Mouse (Mus musculus) ES-E14 (cell line): ENCODE measurements around the gene Vps53. TPM values are rescaled to one million over a fixed set of nuclear protein-coding genes. Genes with fewer than 3 reads are reported as not detected.

Source experiments
- DNase-seq: peaks from one replicate; pipeline ENCODE4 v3.0.0-alpha.2; 2013; ENCODE audit warnings: low read depth, low spot score
- H3K27ac ChIP-seq: 2 replicates; pipeline ENCODE4 v1.5.1; 2012; ENCODE audit warnings: low read depth, mild to moderate bottlenecking, low read length, moderate library complexity, mixed read lengths; ENCODE audit not compliant: poor library complexity, insufficient read depth, severe bottlenecking
- H3K36me3 ChIP-seq: 2 replicates; pipeline ENCODE4 v1.6.1; 2012; ENCODE audit warnings: mild to moderate bottlenecking, low read length, moderate library complexity, mixed read lengths; ENCODE audit not compliant: control insufficient read depth, poor library complexity, insufficient read depth, severe bottlenecking
- H3K4me1 ChIP-seq, 2 experiments: fragments of 150-350 bp in 1 of 2; sonication (generic) in 1 of 2; 2 replicates each; pipeline ENCODE4 v1.6.1; 2012; ENCODE audit warnings: low read length in 2 of 2, mild to moderate bottlenecking in 1 of 2, mixed read lengths in 1 of 2; ENCODE audit not compliant: control insufficient read depth in 2 of 2, insufficient read depth in 2 of 2, poor library complexity in 1 of 2
- H3K4me3 ChIP-seq, 2 experiments: fragments of 150-350 bp in 1 of 2; sonication (generic) in 1 of 2; 2 replicates each; pipeline ENCODE4 v1.5.1; 2012; ENCODE audit warnings: low read length in 2 of 2, low read depth in 1 of 2, mild to moderate bottlenecking in 1 of 2, mixed read lengths in 1 of 2; ENCODE audit not compliant: insufficient read depth in 1 of 2, poor library complexity in 1 of 2, severe bottlenecking in 1 of 2
- H3K9ac ChIP-seq: 2 replicates; pipeline ENCODE4 v1.6.1; 2012; ENCODE audit warnings: low read depth, mild to moderate bottlenecking, low read length, mixed read lengths; ENCODE audit not compliant: poor library complexity, insufficient read depth, severe bottlenecking
- H3K9me3 ChIP-seq: fragments of 150-350 bp; sonication (generic); 2 replicates; pipeline ENCODE4 v1.6.1; 2012; ENCODE audit warnings: low read depth, mild to moderate bottlenecking, low read length; ENCODE audit not compliant: control insufficient read depth, insufficient read depth
- CHD2 ChIP-seq: IDR thresholded peaks from 2 replicates; pipeline ENCODE4 v1.6.1; 2014; ENCODE audit warnings: mild to moderate bottlenecking, low read depth, low read length, inconsistent platforms
- HCFC1 ChIP-seq: IDR thresholded peaks from 2 replicates; pipeline ENCODE4 v1.6.1; 2012; ENCODE audit warnings: low read length, inconsistent platforms, borderline replicate concordance; ENCODE audit not compliant: insufficient read depth
- MAFK ChIP-seq: IDR thresholded peaks from 2 replicates; pipeline ENCODE4 v1.6.1; 2014; ENCODE audit warnings: mild to moderate bottlenecking, low read depth, low read length, inconsistent platforms; ENCODE audit not compliant: insufficient read depth
- ZC3H11A ChIP-seq: IDR thresholded peaks from 2 replicates; pipeline ENCODE4 v1.6.1; 2012; ENCODE audit warnings: low read depth, mild to moderate bottlenecking, inconsistent platforms, low read length, borderline replicate concordance
- ZNF384 ChIP-seq: IDR thresholded peaks from 2 replicates; pipeline ENCODE4 v1.6.1; 2012; ENCODE audit warnings: low read depth, low read length, inconsistent platforms
- in situ Hi-C, 2 experiments: fragments of 600-800 bp; cut with MboI; formaldehyde crosslinking; loops; one replicate each; pipeline ENCODE4 v1.15.1; 2025; ENCODE audit warnings: low sequenced_read_pairs in 2 of 2, inconsistent platforms in 1 of 2; ENCODE audit not compliant: unreplicated experiment in 2 of 2
- total RNA-seq: library from RNA; depleted of rRNA; stranded (reverse); fragments of 300-350 nt; gene quantifications from 2 replicates; pipeline ENCODE4 v1.2.3, GENCODE M21; 2012

Vps53 gene
- total RNA-seq, 1 experiment = 20.3 TPM

- no peak overlapping the region for H3K27ac ChIP-seq
- TF ChIP-seq ZNF384 = no peak
- no peak for TF ChIP-seq MAFK
- no peak for TF ChIP-seq ZC3H11A
- no peak for TF ChIP-seq HCFC1
- no peak for TF ChIP-seq CHD2
- peaks cover 11% of the 10 kb centered on the region; the same call in 1 of the 2 replicates for H3K9me3 ChIP-seq
- in situ Hi-C loops = no loop called here
- H3K9ac ChIP-seq = no peak overlapping the region
- H3K4me3 ChIP-seq = no peak overlapping the region
- H3K4me1 ChIP-seq = no peaks in the 10 kb centered on the region
- DNase-seq = no peak
- H3K36me3 ChIP-seq = peaks cover 2% of the 10 kb centered on the region; the same call in 1 of the 2 replicates
Measured at GRCm38 (mm10) chr11:76145169-76145568, 34.3 kb downstream of the Vps53 start.

- Histone ChIP-seq H3K36me3 (peaks cover under 1% of the 10 kb centered on the region; the same call in 1 of the 2 replicates), H3K9ac (no peak overlapping the region), H3K4me3 (no peak overlapping the region), H3K9me3 (peaks cover 9% of the 10 kb centered on the region; the same call in 1 of the 2 replicates), H3K4me1 (no peaks in the 10 kb centered on the region), H3K27ac (no peak overlapping the region)
- in situ Hi-C loops = no loop called here
- DNase-seq = no peak
- TF ChIP-seq ZNF384 = no peak
- TF ChIP-seq MAFK = no peak
- no peak for TF ChIP-seq HCFC1
- no peak for TF ChIP-seq ZC3H11A
- no peak for TF ChIP-seq CHD2
Measured at GRCm38 (mm10) chr11:76144386-76144785, 35.1 kb downstream of the Vps53 start.

GRCm38 (mm10) chr11:76137996-76138395 lies 41.5 kb downstream of the Vps53 start:
- H3K27ac ChIP-seq = no peak overlapping the region
- in situ Hi-C loops = no loop called here
- no peak for TF ChIP-seq MAFK
- no peak for TF ChIP-seq ZNF384

GRCm38 (mm10) chr11:76135641-76136437 lies 43.6 kb downstream of the Vps53 start:
- H3K9ac ChIP-seq = no peak overlapping the region
- no peak for DNase-seq
- H3K4me1 ChIP-seq = no peaks in the 10 kb centered on the region
- H3K9me3 ChIP-seq = no peaks in the 10 kb centered on the region
- H3K36me3 ChIP-seq = peaks cover 3% of the 10 kb centered on the region
- TF ChIP-seq ZNF384 = no peak
- TF ChIP-seq MAFK = no peak
- TF ChIP-seq CHD2 = no peak
- TF ChIP-seq HCFC1 = no peak
- no peak for TF ChIP-seq ZC3H11A
- H3K4me3 ChIP-seq = no peak overlapping the region
- in situ Hi-C loops = no loop called here
- H3K27ac ChIP-seq = no peak overlapping the region

More at GRCm38 (mm10) chr11:76137996-76138395, 41.5 kb downstream of the Vps53 start:
- H3K4me1 ChIP-seq = no peaks in the 10 kb centered on the region
- H3K4me3 ChIP-seq = no peak overlapping the region
- DNase-seq = no peak
- no peaks in the 10 kb centered on the region for H3K9me3 ChIP-seq
- H3K36me3 ChIP-seq = peaks cover 3% of the 10 kb centered on the region
- no peak overlapping the region for H3K9ac ChIP-seq

- H3K9ac ChIP-seq = no peak overlapping the region
- H3K4me1 ChIP-seq = no peaks in the 10 kb centered on the region
- TF ChIP-seq HCFC1 (no peak), ZNF384 (no peak), CHD2 (no peak), MAFK (no peak), ZC3H11A (no peak)
Measured at GRCm38 (mm10) chr11:76130859-76131258, 48.6 kb downstream of the Vps53 start.

More at GRCm38 (mm10) chr11:76130859-76131258, 48.6 kb downstream of the Vps53 start:
- in situ Hi-C loops = no loop called here
- Histone ChIP-seq H3K9me3 (no peaks in the 10 kb centered on the region), H3K36me3 (peaks cover 1% of the 10 kb centered on the region), H3K4me3 (no peak overlapping the region), H3K27ac (no peak overlapping the region)
- no peak for DNase-seq
